1 mouse cellular context compared by ENCODE assay signal in the genomic region with DNA sequence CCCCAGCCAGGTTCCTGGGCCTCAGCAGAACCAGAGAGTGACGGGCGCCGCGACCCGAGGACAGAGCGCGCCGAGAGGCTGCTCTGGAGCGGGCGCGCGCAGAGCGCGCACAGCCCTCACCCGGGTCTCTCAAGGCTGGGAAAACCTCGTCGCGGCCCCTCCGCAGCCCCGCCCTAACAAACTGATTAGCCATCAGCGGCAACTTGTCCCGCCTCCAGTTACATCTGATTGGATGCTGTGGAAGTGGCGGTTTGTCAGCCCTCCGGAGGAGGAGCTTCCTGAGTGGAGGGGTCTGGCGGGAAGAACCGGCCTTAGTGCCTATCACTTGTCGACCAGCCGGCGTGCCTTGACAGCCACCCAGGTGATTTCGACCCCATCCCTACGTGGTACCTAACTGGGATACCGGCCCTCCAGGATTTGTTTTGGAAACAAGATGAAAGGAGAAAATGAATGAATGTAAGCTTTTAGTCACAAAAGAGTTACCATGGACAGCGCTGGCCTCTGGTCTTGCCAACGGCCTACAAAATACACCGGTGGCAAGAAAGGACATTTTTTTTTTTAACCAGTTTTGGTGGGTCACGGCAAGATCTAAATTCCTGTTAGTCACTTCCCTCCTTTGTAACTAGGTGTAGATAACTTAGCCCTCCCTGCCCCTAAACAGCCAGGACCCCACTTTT.
A peak's percentile ranks its signal among the peaks of the same experiment; 100 is the strongest.
TF ChIP-seq lines count a peak whose summit lies in the region.

A gene (minus strand): TSS at position 148 of the 677 bp plus-strand sequence.

TF ChIP-seq in CH12.LX, 34 proteins besides CTCF, POLR2A, EP300 and RAD21 (continued from another document):
- TF ChIP-seq SMC3 (IDR thresholded peaks at IDR 0.05; ENCODE audit: low read depth, low read length): no peak
- TF ChIP-seq SIN3A (IDR thresholded peaks at IDR 0.05; ENCODE audit: low read length): peak; percentile 36; the same call in 1 of the 2 replicates
- TF ChIP-seq ETS1 (conservative IDR thresholded peaks at IDR 0.05; ENCODE audit: low read depth, low read length): no peak
- TF ChIP-seq JUND (conservative IDR thresholded peaks at IDR 0.05; ENCODE audit: low read depth, low read length): no peak
- 0 out of 2 replicates have a peak, but pooled peaks have one; percentile 37 for TF ChIP-seq TBP (conservative IDR thresholded peaks at IDR 0.05; ENCODE audit: low read depth, low read length)
- no peak for TF ChIP-seq KAT2A (IDR thresholded peaks at IDR 0.05; ENCODE audit: insufficient replicate concordance, low read length)
- no peak for TF ChIP-seq UBTF (IDR thresholded peaks at IDR 0.05; ENCODE audit: low read depth, low read length)
- peak; percentile 68; the same call in 1 of the 2 replicates for TF ChIP-seq ZMIZ1 (IDR thresholded peaks at IDR 0.05; ENCODE audit: low read depth, low read length)
- no peak for TF ChIP-seq BHLHE40 (IDR thresholded peaks at IDR 0.05; ENCODE audit: low read depth, low read length)
- no peak for TF ChIP-seq GABPA (IDR thresholded peaks at IDR 0.05; ENCODE audit: insufficient replicate concordance, low read depth, low read length)
- TF ChIP-seq MAFK (IDR thresholded peaks at IDR 0.05; ENCODE audit: insufficient replicate concordance, low read length): no peak
- TF ChIP-seq MEF2A (IDR thresholded peaks at IDR 0.05; ENCODE audit: borderline replicate concordance, low read depth, low read length): no peak
- no peak for TF ChIP-seq MAX (IDR thresholded peaks at IDR 0.05; ENCODE audit: low read length)
- TF ChIP-seq POLR2AphosphoS2 (IDR thresholded peaks at IDR 0.05; ENCODE audit: low read depth, low read length): peak; percentile 83
- TF ChIP-seq CHD1 (IDR thresholded peaks at IDR 0.05; ENCODE audit: low read depth, low read length): no peak
- peak; percentile 56 for TF ChIP-seq NRF1 (IDR thresholded peaks at IDR 0.05; ENCODE audit: low read depth, low read length)
